Mouse (Mus musculus) left cerebral cortex, adult 11 months (tissue): Measurements from ENCODE around the gene Adgre5.

ENCODE experiments used
- DNase-seq: peaks from one replicate; pipeline ENCODE4 v3.0.0; 2022; ENCODE audit warnings: low spot score

Gene Adgre5

GRCm38 (mm10) chr8:83749265-83749664, 8.1 kb upstream of the Adgre5 start:
- DNase-seq = no peak

- no peak for DNase-seq
These were observed 7.6 kb upstream of the Adgre5 start for GRCm38 (mm10) chr8:83748708-83749107.

GRCm38 (mm10) chr8:83747661-83748346, 6.7 kb upstream of the Adgre5 start:
- DNase-seq = no peak

GRCm38 (mm10) chr8:83744070-83744469, 2.9 kb upstream of the Adgre5 start:
- no peak for DNase-seq

GRCm38 (mm10) chr8:83742968-83743367, 1.8 kb upstream of the Adgre5 start:
- DNase-seq = no peak

- DNase-seq = no peak
These were observed 926 bp upstream of the Adgre5 start for GRCm38 (mm10) chr8:83741849-83742655.

- no peak for DNase-seq
These were observed 545 bp downstream of the Adgre5 start for GRCm38 (mm10) chr8:83740586-83740975.

GRCm38 (mm10) chr8:83739711-83740468, 1.2 kb downstream of the Adgre5 start:
- no peak for DNase-seq

- DNase-seq = no peak
These were observed 2.0 kb downstream of the Adgre5 start for GRCm38 (mm10) chr8:83738949-83739710.

- no peak for DNase-seq
These were observed 3.1 kb downstream of the Adgre5 start for GRCm38 (mm10) chr8:83737852-83738562.

GRCm38 (mm10) chr8:83737346-83737745, 3.8 kb downstream of the Adgre5 start:
- no peak for DNase-seq

- DNase-seq = no peak
These were observed 4.4 kb downstream of the Adgre5 start for GRCm38 (mm10) chr8:83736681-83737080.

- DNase-seq = no peak
These were observed 8.2 kb downstream of the Adgre5 start for GRCm38 (mm10) chr8:83732919-83733318.

- no peak for DNase-seq
These were observed 9.2 kb downstream of the Adgre5 start for GRCm38 (mm10) chr8:83731906-83732305.

- DNase-seq = no peak
These were observed 11.9 kb downstream of the Adgre5 start for GRCm38 (mm10) chr8:83729009-83729807.

- no peak for DNase-seq
These were observed 15.5 kb downstream of the Adgre5 start for GRCm38 (mm10) chr8:83725521-83726102.

- DNase-seq = peak; percentile 69
These were observed 16.2 kb downstream of the Adgre5 start for GRCm38 (mm10) chr8:83724697-83725482.

- DNase-seq = no peak
These were observed 17.6 kb downstream of the Adgre5 start for GRCm38 (mm10) chr8:83723447-83724083.

- DNase-seq = no peak
These were observed 18.5 kb downstream of the Adgre5 start for GRCm38 (mm10) chr8:83722631-83723030.
